Mouse (Mus musculus) liver, embryonic 14.5 days (tissue): ENCODE results near the gene Kiss1. TPM values are rescaled to one million over a fixed set of nuclear protein-coding genes. Genes with fewer than 3 reads are reported as not detected.

Experiments used
- ATAC-seq: fragments of 200-750 bp; cut with Nextera tagmentation; 2 replicates; pipeline ENCODE4 v1.8.0; 2017; ENCODE audit warnings: moderate number of reproducible peaks, mild to moderate bottlenecking, moderate library complexity; ENCODE audit not compliant: insufficient read depth
- DNase-seq, 3 experiments: peaks; one replicate each; pipeline ENCODE4 v3.0.0-alpha.2; 2012 to 2013; ENCODE audit warnings: low read depth in 3 of 3, low spot score in 3 of 3
- H3K27ac ChIP-seq: fragments of 300-500 bp; sonication (generic); 2 replicates; pipeline ENCODE4 v1.5.1; 2014; ENCODE audit warnings: moderate library complexity, mild to moderate bottlenecking, control low read depth, inconsistent platforms
- H3K27me3 ChIP-seq: fragments of 300-500 bp; sonication (generic); 2 replicates; pipeline ENCODE4 v1.6.1; 2014; ENCODE audit warnings: mild to moderate bottlenecking, low read length, moderate library complexity; ENCODE audit not compliant: control insufficient read depth, insufficient read depth
- H3K36me3 ChIP-seq: fragments of 300-500 bp; sonication (generic); replicated peaks from 2 replicates; pipeline ENCODE4 v1.6.1; 2014; ENCODE audit warnings: low read depth; ENCODE audit not compliant: control insufficient read depth, insufficient read depth
- H3K4me1 ChIP-seq, 2 experiments: fragments of 200-500 bp in 1 of 2; fragments of 300-500 bp in 1 of 2; sonication (generic) in 1 of 2; replicated peaks; 2 replicates each; pipeline ENCODE4 v1.6.1; 2012 to 2014; ENCODE audit warnings: antibody characterized with exemption in 1 of 2, inconsistent platforms in 1 of 2, low read length in 1 of 2; ENCODE audit not compliant: control insufficient read depth in 2 of 2, insufficient read depth in 2 of 2
- H3K4me2 ChIP-seq: fragments of 300-500 bp; sonication (generic); 2 replicates; pipeline ENCODE4 v1.6.1; 2014; ENCODE audit warnings: low read depth, mild to moderate bottlenecking, control low read depth, moderate library complexity
- H3K4me3 ChIP-seq, 2 experiments: fragments of 200-500 bp in 1 of 2; fragments of 300-500 bp in 1 of 2; sonication (generic) in 1 of 2; 2 replicates each; pipeline ENCODE4 v1.5.1; 2012 to 2014; ENCODE audit warnings: low read depth in 2 of 2, low read length in 2 of 2, mild to moderate bottlenecking in 2 of 2, control low read depth in 1 of 2, inconsistent platforms in 1 of 2, moderate library complexity in 1 of 2; ENCODE audit not compliant: insufficient read depth in 1 of 2
- H3K9ac ChIP-seq: fragments of 300-500 bp; sonication (generic); replicated peaks from 2 replicates; pipeline ENCODE4 v1.6.1; 2014; ENCODE audit warnings: mild to moderate bottlenecking, control low read depth, moderate library complexity
- H3K9me3 ChIP-seq: fragments of 300-500 bp; sonication (generic); 2 replicates; pipeline ENCODE4 v1.6.1; 2016; ENCODE audit warnings: low read length, mixed read lengths; ENCODE audit not compliant: control insufficient read depth
- CTCF ChIP-seq: IDR thresholded peaks from 2 replicates; pipeline ENCODE4 v1.5.1; 2016; ENCODE audit warnings: antibody characterized with exemption, low read depth, control low read depth
- EP300 ChIP-seq: IDR thresholded peaks from 2 replicates; pipeline ENCODE4 v1.6.1; 2016; ENCODE audit warnings: antibody characterized with exemption, low read depth
- WGBS: fragments of 180-500 bp; shearing (Covaris S2); extraction: QIAGEN DNeasy Blood & Tissue Kit; methylation state at CpG from one replicate; pipeline ENCODE4 v1.1.7; 2014; ENCODE audit not compliant: insufficient replicate concordance; 5-methylcytosine and 5-hydroxymethylcytosine counted together
- polyA plus RNA-seq, 2 experiments: library from polyadenylated mRNA; depleted of rRNA in 1 of 2; stranded (reverse) in 1 of 2; unstranded in 1 of 2; fragments of >200 nt; fragmentation: Nextera tagmentation in 1 of 2; extraction: Ambion mirVana in 1 of 2; gene quantifications; 2 replicates each; pipeline versions ENCODE4 v1.2.1 to v1.2.3; 2012 to 2014

Kiss1 gene
- polyA plus RNA-seq, 2 experiments: not detected

DNA sequence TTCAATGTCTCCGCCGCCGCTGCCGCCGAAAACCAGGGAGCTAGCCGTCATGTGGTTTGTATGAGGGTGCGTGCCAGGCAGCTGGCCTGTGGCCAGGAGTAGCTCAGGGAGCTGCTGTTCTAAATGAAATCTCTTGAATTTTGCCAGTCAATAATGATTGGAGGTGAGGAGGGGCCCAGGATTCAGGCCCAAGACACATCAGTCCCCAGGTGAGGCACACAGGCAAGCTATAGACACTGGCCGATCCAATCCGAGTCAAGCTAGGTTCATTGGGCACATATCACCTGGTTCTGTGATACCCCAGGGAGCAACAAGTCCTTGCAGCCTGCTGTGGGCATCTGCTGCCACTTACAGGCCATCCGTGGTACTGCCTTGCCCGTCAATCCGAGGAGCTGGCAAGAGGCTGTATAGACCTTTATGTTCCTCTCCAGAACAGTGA is 31.7 kb downstream of the Kiss1 start:
- H3K36me3 ChIP-seq: no peaks in the 10 kb centered on the region
- H3K4me1 ChIP-seq: no peaks in the 10 kb centered on the region
- no peaks in the 10 kb centered on the region for H3K9me3 ChIP-seq
- no peak overlapping the region for H3K4me3 ChIP-seq
- H3K4me2 ChIP-seq: no peak overlapping the region
- no peak overlapping the region for H3K27ac ChIP-seq
- ATAC-seq: no peak
- H3K9ac ChIP-seq: no peak overlapping the region
- no peaks in the 10 kb centered on the region for H3K27me3 ChIP-seq
- WGBS: 45% methylated on average over 12 of the region's 12 CpGs
- TF ChIP-seq CTCF (peak; percentile 90), EP300 (no peak)
- DNase-seq: no peak

GRCm38 (mm10) chr1:133355469-133355868 is 33.8 kb downstream of the Kiss1 start:
- Histone ChIP-seq H3K4me1 (no peaks in the 10 kb centered on the region), H3K27ac (no peak overlapping the region), H3K36me3 (no peaks in the 10 kb centered on the region), H3K4me3 (no peak overlapping the region), H3K9ac (no peak overlapping the region), H3K4me2 (no peak overlapping the region), H3K27me3 (no peaks in the 10 kb centered on the region), H3K9me3 (no peaks in the 10 kb centered on the region)
- ATAC-seq (no peak), DNase-seq (no peak)
- 43% methylated on average over 5 of the region's 5 CpGs for WGBS
- TF ChIP-seq CTCF (no peak), EP300 (no peak)

GRCm38 (mm10) chr1:133355912-133356311 is 34.2 kb downstream of the Kiss1 start:
- ATAC-seq (no peak), DNase-seq (no peak)
- Histone ChIP-seq H3K27ac (no peak overlapping the region), H3K27me3 (no peaks in the 10 kb centered on the region), H3K9me3 (no peaks in the 10 kb centered on the region), H3K9ac (no peak overlapping the region), H3K4me2 (no peak overlapping the region), H3K36me3 (no peaks in the 10 kb centered on the region), H3K4me3 (no peak overlapping the region), H3K4me1 (no peaks in the 10 kb centered on the region)
- no peak for TF ChIP-seq EP300
- TF ChIP-seq CTCF: no peak
- 51% methylated on average over 15 of the region's 15 CpGs for WGBS

GRCm38 (mm10) chr1:133356330-133356729 is 34.7 kb downstream of the Kiss1 start:
- DNase-seq (no peak), ATAC-seq (no peak)
- TF ChIP-seq EP300 (no peak), CTCF (no peak)
- Histone ChIP-seq H3K36me3 (no peaks in the 10 kb centered on the region), H3K9ac (no peak overlapping the region), H3K27ac (no peak overlapping the region), H3K4me2 (no peak overlapping the region), H3K9me3 (no peaks in the 10 kb centered on the region), H3K27me3 (no peaks in the 10 kb centered on the region), H3K4me3 (no peak overlapping the region), H3K4me1 (no peaks in the 10 kb centered on the region)
- 42% methylated on average over 8 of the region's 8 CpGs for WGBS

DNA sequence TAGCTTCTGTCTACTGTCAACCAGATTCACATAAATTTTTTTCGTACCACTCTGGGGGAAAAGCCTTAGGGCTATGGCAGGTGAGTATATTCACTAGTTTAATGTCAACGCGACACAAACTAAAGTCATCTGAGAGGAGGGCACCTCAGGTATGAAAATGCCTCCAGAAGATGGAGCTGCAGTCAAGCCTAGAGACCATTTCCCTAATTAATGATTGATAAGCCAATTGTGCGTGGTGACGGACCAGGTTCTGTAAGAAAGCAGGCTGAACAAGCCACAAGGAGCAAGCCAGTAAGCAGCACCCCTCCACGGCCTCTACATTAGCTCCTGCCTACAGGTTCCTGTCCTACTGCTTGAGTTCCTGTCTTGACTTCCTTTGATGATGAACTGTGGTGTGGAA is 39.3 kb downstream of the Kiss1 start:
- Histone ChIP-seq H3K4me2 (no peak overlapping the region), H3K27ac (no peak overlapping the region), H3K9me3 (no peaks in the 10 kb centered on the region), H3K4me1 (no peaks in the 10 kb centered on the region), H3K9ac (no peak overlapping the region), H3K4me3 (no peak overlapping the region), H3K27me3 (peaks cover 19% of the 10 kb centered on the region), H3K36me3 (no peaks in the 10 kb centered on the region)
- WGBS: 75% methylated on average over 6 of the region's 6 CpGs
- ATAC-seq: no peak
- no peak for DNase-seq
- TF ChIP-seq EP300 (no peak), CTCF (no peak)
